Mouse (Mus musculus): Measurements from ENCODE around the gene Cdr2. TPM values are rescaled to one million over a fixed set of nuclear protein-coding genes. Genes with fewer than 3 reads are reported as not detected.

Gene Cdr2
- 18.6 TPM for polyA plus RNA-seq (2017; shearing (Covaris generic))

GRCm38 (mm10) chr7:120982200-120982841 is at the start of gene Cdr2, which contains the start of gene Mfsd13b:
TSS of gene Cdr2 (minus strand) at chr7:120982312.
TSS of gene Mfsd13b (plus strand) at chr7:120982509.

GRCm38 (mm10) chr7:120917592-120918461 is 64.3 kb downstream of the Cdr2 start, which contains the start of gene Polr3e:
TSS of gene Polr3e (plus strand) at chr7:120917744.

Other genes with a start within 250 kb of the Cdr2 start
- gene Vwa3a, start 243.0 kb downstream of the Cdr2 start, polyA plus RNA-seq (2017; shearing (Covaris generic)), result 0.43 TPM
- not detected for gene Gm5737, start 169.9 kb downstream of the Cdr2 start, polyA plus RNA-seq (2017; shearing (Covaris generic))
- 1.6 TPM for gene Eef2k, start 139.5 kb downstream of the Cdr2 start, polyA plus RNA-seq (2017; shearing (Covaris generic))
- gene Polr3e, start 64.6 kb downstream of the Cdr2 start, polyA plus RNA-seq (2017; shearing (Covaris generic)), result 22.8 TPM
- gene Mfsd13b, start 197 bp upstream of the Cdr2 start, polyA plus RNA-seq (2017; shearing (Covaris generic)), result 0.43 TPM
- gene Mettl9, start 52.1 kb upstream of the Cdr2 start, polyA plus RNA-seq (2017; shearing (Covaris generic)), result 19.8 TPM
- gene Igsf6, start 92.3 kb upstream of the Cdr2 start, polyA plus RNA-seq (2017; shearing (Covaris generic)), result not detected
- 0.38 TPM for gene Otoa, start 99.3 kb upstream of the Cdr2 start, polyA plus RNA-seq (2017; shearing (Covaris generic))

Data from effector memory CD4-positive, alpha-beta T cell, adult 7 months (primary cell).